Mouse (Mus musculus) liver, embryonic 14.5 days (tissue): ENCODE measurements at regions not wholly inside any gene's neighbourhood (a gene's known extent, or its start where the extent isn't known, plus 50 kb on each side); places are given as distances from the start of the nearest gene placed in this dataset.

Experiments used
- CTCF ChIP-seq: IDR thresholded peaks from 2 replicates; pipeline ENCODE4 v1.5.1; 2016; ENCODE audit warnings: antibody characterized with exemption, low read depth, control low read depth
- EP300 ChIP-seq: IDR thresholded peaks from 2 replicates; pipeline ENCODE4 v1.6.1; 2016; ENCODE audit warnings: antibody characterized with exemption, low read depth

DNA sequence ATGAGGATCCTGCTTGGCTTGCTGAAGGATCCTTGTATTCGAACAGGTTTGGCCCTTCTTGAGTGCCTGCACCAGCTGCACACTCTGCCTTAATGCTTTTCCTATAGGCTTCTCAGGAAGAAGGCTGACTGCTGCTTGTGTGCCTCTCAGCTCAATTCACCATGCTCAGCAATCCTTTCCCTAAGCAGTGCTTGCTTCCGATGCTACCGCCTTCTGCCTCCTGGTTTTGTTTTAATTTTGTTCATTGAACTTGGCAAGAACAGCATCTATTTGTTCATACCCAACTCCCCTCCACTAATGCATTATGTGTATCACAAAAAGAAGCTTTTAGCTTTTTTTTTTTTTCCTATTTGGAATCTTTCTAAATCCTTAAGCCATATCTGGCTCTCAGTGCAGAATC lies 3053.5 kb upstream of the Lrrc6 start:
- no peak for TF ChIP-seq CTCF
- TF ChIP-seq EP300: no peak
